Mouse (Mus musculus) CD4-positive naive resting alpha-beta T cell, adult 57 days (primary cell): ENCODE results near the gene Prkd3. TPM values are rescaled to one million over a fixed set of nuclear protein-coding genes. Genes with fewer than 3 reads are reported as not detected.

ENCODE experiments used
- total RNA-seq: library from RNA; stranded (reverse); gene quantifications from one replicate; pipeline ENCODE4 v1.2.4, GENCODE M21; 2023

Gene Prkd3
- total RNA-seq: 52.8 TPM

GRCm38 (mm10) chr17:79020208-79020983 is at the start of gene Prkd3:
Gene Prkd3 (minus strand): TSS chr17:79020816.

GRCm38 (mm10) chr17:79051606-79052005 is 31.0 kb upstream of the Prkd3 start, which contains the start of gene Qpct:
Gene Qpct (plus strand): TSS chr17:79051906.

GRCm38 (mm10) chr17:78936466-78937228 is 84.0 kb downstream of the Prkd3 start, which contains the start of the genes Cebpz and Ndufaf7:
Gene Cebpz (minus strand): TSS chr17:78937066.
Gene Ndufaf7 (plus strand): TSS chr17:78937136.

GRCm38 (mm10) chr17:78916369-78916813 is 104.2 kb downstream of the Prkd3 start, which contains the start of gene Cebpzos:
Gene Cebpzos (plus strand): TSS chr17:78916500.

GRCm38 (mm10) chr17:78906892-78907291 is 113.7 kb downstream of the Prkd3 start, which contains the start of gene Sult6b1:
Gene Sult6b1 (minus strand): TSS chr17:78906992.

Other genes starting within 250 kb of the Prkd3 start
- gene Heatr5b, start 185.5 kb downstream of the Prkd3 start, total RNA-seq: 33.5 TPM
- 31.8 TPM for gene Gpatch11, start 185.2 kb downstream of the Prkd3 start, total RNA-seq
- 17.1 TPM for gene Eif2ak2, start 138.2 kb downstream of the Prkd3 start, total RNA-seq
- not detected for gene Sult6b1, start 113.8 kb downstream of the Prkd3 start, total RNA-seq
- gene Cebpzos, start 104.3 kb downstream of the Prkd3 start, total RNA-seq: 7.9 TPM
- gene Cebpz, start 83.8 kb downstream of the Prkd3 start, total RNA-seq: 102 TPM
- gene Ndufaf7, start 83.7 kb downstream of the Prkd3 start, total RNA-seq: 17.0 TPM
- gene Qpct, start 31.1 kb upstream of the Prkd3 start, total RNA-seq: 4.3 TPM